Mouse (Mus musculus) mouse embryonic stem cell (cell line): ENCODE results near the gene Serinc2.

Experiments
- in situ Hi-C, 2 experiments: fragments of 300-500 bp; cut with MboI; formaldehyde crosslinking; loops; 1 replicate in 1 of 2; 3 replicates in 1 of 2; pipeline ENCODE4 v1.14.3; 2019 to 2020; ENCODE audit warnings: low sequenced_read_pairs in 2 of 2, low pct_unique_long_range_greater_than_20kb in 1 of 2, mixed read lengths in 1 of 2; ENCODE audit not compliant: unreplicated experiment in 1 of 2

Serinc2 gene

DNA sequence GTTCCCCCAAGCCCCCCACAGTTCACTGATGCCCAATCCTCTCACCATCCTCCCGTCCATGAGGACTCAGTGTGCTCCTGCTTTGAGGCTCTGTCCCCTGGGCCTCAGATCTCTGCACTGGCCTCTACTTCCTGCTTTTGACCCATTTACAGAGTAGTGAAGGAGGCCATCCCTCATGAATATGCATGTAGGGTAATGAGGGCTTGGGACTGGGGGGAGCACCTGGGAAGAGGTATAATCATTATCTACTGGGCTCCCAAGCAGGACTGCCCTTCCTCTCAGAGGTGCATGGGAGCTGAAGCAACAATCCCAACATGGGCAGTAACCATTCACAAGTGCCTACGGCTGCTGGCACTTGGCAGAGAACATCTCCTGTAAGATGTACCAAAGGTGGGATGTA is at the start of gene Serinc2:
Serinc2 (minus strand) TSS at position 101 of the 400 bp plus-strand sequence.
- in situ Hi-C loops: no loop called here

DNA sequence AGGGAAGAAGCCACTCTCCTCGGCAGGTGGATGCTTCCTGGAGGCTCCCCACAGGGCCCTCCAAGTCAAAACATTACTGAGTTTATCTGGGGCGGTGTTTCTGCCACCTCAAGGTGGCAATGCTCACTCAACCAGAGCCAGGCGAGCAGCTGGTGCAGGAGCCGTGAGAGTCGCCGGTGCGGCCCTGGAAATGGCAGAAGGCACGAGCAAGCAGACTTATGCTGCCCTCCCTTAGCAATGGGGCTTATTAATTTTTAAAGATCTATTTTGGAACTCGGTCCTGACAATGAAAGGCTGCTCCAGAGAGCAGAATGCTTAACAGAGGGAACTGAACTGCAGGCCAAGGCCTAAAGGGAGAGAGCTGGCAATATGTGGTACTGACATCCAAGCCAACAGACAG is 48.4 kb upstream of the Serinc2 start:
- in situ Hi-C loops: no loop called here

DNA sequence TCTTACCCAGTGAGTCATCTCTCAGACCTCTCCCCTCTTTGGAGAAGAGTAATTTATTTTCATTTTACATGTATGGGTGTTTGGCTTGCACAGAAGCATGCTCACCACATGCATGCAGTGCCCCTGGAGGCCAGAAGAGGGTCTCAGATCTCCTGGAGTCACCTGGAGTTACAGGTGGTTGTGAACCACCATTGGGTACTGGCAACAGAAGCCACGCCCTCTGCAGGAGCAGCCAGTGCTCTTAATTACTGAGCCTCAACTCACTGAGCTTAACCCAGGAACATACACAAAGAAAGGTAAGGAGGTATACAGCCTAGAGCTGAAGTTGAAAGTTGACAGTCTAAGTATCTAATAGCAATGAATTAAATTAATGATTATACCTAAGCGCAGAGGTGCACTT is 46.4 kb upstream of the Serinc2 start:
- in situ Hi-C loops: no loop called here

GRCm38 (mm10) chr4:130323607-130324006 is 44.6 kb upstream of the Serinc2 start:
- in situ Hi-C loops: no loop called here

DNA sequence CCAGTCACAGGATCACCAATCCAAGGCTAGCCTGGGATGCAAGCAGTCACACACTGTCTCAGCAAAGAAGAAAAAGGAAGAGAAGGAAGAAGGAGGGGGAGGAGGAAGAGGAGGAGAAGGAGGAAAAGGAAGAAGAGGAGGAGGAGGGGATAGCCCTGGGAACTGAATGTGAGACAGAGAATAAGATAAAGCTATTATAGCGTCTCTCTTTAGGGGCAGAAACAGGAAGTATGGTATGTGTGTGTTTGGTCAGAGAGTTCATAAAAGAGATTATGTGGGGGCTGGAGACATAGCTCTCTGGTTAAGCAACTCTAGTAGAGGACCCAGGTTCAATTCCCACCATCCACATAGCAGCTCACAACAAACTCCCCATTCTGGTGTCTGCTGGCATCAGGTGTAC is 44.2 kb upstream of the Serinc2 start:
- in situ Hi-C loops: no loop called here

- in situ Hi-C loops: no loop called here
Measured at GRCm38 (mm10) chr4:130322567-130322966, 43.6 kb upstream of the Serinc2 start.

GRCm38 (mm10) chr4:130321640-130322039 is 42.6 kb upstream of the Serinc2 start:
- in situ Hi-C loops: no loop called here

- in situ Hi-C loops: no loop called here
Measured at GRCm38 (mm10) chr4:130319564-130319963, 40.6 kb upstream of the Serinc2 start.

DNA sequence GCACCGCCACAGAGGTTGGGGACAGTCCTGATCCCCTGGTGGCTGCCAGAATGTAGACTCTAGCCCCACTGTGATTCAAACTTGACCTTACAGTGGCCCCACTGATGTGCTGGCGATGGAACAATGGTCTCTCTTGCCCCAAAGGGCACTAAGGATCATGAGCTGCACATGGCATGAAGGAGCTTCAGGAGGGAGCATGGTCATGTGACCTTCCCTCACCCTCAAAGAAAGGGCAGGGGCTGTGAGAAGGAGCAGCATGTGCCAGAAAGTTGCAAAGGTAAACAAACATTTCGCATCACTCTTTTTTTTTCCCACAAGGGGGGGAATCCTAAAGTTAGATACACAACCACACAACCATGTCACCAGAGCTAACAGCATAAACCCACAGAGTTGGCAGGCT is 39.1 kb upstream of the Serinc2 start:
- in situ Hi-C loops: no loop called here

DNA sequence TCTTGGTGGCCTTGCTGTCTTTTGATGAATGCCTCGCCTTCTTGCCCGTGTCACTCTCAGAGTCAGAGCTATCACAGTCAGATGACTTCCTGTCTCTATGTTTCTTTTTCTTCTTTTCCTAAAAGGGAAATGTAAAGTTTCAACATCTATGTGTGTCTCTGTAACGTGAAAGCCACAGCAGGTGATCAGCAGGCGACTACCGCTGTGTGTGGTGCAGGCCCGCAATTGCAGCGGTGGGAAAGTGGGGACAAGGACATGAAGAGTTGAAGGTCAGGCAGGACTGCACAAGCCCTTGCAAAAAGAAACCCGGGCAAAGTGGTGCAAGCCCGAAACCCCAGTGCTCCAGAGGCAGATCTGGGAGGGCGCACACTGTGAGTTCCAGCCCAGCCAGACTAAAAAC is 37.7 kb upstream of the Serinc2 start:
- in situ Hi-C loops: no loop called here

- in situ Hi-C loops: no loop called here
Measured at GRCm38 (mm10) chr4:130315771-130316527, 36.9 kb upstream of the Serinc2 start.

- in situ Hi-C loops: no loop called here
Measured at GRCm38 (mm10) chr4:130313552-130313951, 34.5 kb upstream of the Serinc2 start.

DNA sequence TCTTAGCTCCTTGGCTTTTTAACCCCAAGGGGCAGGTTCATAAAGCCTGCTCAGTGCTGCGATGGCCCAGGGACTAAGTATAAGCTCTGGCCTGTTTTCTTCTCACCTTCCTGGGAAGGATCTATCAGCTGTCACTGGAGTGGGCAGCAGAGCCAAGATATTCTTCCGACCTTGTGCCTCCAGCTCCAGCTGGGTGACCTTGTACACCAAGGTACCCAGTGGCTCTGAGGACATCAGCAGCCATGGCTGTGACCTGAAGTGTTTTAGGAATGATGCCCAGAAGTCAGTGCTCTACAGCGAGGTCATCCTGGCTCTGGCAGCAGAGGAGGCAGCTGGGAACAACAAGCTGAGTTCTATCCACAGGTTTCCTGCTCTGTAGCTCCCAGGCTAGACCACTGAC is 33.5 kb upstream of the Serinc2 start:
- in situ Hi-C loops: no loop called here

DNA sequence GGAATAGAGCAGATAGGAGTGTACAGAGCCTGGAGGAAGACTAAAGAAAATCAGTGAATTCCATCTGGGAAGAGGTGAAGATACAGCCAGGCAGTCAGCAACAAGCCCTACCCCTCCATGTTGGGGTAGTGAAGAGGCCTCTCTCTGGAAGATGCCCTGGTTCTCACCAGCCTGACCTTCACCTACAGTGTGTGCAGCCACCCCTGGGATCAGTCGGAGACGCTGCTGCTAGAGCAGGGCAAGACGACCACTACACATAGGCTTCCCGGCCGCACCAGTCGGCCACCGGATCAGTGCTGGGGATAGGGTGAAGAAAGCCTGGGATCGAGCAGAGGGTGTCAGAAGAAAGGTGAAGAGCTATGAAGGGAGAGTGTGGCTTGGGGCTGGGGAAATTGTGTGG is 30.2 kb upstream of the Serinc2 start:
- in situ Hi-C loops: no loop called here

DNA sequence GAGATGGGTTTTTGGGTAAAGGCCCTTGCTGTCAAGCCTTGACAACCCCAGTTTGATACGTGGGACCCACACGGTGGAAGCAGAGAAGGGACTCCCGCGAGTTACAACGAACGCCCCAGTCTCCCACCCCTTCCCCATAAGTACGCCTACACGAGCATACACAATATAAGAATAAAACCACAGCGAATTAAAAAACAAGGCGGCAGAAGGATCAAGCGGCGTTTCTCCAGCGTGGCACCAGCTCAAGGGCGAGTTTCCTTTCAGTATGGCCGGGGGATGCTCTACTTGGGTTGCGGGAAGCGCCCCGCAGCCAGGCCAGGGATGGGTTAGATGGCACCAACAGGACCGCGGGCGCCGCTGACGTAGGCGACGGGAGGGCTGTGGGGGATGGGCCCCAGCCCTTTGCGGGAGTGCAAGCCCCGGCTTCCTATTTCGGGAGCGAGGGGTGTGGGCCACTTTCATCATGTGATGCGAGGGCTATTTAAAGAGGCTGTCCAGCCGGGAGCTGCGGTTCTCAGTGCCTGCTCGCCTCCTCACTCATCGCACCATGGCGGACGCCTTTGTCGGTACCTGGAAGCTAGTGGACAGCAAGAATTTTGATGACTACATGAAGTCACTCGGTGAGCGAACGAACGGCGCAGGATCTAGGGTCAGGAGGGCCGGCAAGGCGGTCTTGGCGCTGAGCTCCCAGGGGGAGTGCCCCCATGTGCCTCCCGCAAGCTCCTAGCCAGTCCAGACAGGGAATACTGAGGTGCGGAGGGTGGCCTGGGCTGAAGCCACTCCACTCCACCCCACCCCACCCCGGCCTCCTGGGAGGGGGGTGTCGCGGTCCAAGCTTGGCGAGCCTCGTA is 29.5 kb upstream of the Serinc2 start, which contains the start of the genes Fabp3 and Gm10570:
Fabp3 (plus strand) TSS at position 365 of the 851 bp plus-strand sequence.
Gm10570 (minus strand) TSS at position 444 of the 851 bp plus-strand sequence.
- in situ Hi-C loops: no loop called here

GRCm38 (mm10) chr4:130307851-130308230 is 28.8 kb upstream of the Serinc2 start:
- in situ Hi-C loops: no loop called here

- in situ Hi-C loops: no loop called here
Measured at GRCm38 (mm10) chr4:130306796-130307630, 28.0 kb upstream of the Serinc2 start.

DNA sequence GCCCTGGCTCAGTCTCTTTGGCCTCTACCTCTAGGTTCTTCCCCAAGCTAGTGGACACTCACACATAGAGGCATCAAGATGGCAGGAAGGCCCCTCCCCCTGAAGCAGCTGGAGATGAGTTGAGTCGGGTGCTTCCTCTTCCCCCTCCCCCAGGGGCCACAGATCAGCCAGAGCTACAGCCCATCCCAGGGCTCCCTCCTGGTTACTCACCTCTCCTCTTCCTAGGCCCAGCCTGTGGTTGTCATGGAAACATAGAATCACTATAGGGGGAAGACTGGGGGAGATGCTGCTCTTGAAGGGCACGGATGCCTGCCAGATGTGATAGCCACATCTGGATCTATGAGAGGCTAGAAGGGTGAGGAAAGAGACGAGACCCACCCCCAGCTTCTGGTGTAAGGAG is 25.7 kb upstream of the Serinc2 start:
- in situ Hi-C loops: no loop called here
